16 mouse cellular contexts compared by ENCODE assay signal in the genomic region with DNA sequence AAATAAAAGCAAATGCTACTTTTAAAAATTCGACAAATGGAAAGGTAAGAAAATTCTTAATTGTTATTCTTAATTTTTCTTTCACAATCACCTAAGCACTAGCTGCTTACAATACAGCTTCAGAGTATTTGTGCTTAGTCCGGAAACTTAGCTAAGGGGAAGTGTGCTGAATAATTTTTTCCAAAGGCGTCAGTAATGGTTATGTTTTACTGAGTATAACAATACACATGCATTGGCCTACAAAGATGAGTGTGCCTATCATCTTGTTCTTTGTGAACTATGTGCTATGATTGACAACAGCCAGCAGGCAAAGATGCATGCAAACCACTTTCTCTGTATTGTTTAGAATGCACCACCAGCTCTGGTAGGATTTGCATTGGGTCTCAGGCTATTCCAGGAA.
"Had no signal": no experiment of that assay in that cellular context is flagged by ENCODE, and none has a peak within 500 bp of the region (broad histone marks: within the 10 kb centered on the region; RNA-seq: fewer than 3 reads in every experiment).

No protein-coding gene starts in this region.

- DNase-seq: retina, postnatal 1 day; right cerebral cortex, adult 18-20 months; right cerebral cortex, postnatal 14 days; right cerebral cortex, postnatal 25 days; right cerebral cortex, postnatal 4 days; spleen, adult 18-20 months; thymus, adult 18-20 months; thymus, adult 2 months; thymus, postnatal 14 days; thymus, postnatal 25 days; thymus, postnatal 36 days; thymus, postnatal 4 days had no signal

- H3K9ac ChIP-seq: neural tube, embryonic 13.5 days; neural tube, embryonic 15.5 days; stomach, embryonic 15.5 days had no signal

- H3K36me3 ChIP-seq: neural tube, embryonic 13.5 days; neural tube, embryonic 15.5 days; stomach, embryonic 15.5 days had no signal

- H3K4me2 ChIP-seq: neural tube, embryonic 13.5 days; neural tube, embryonic 15.5 days; stomach, embryonic 15.5 days had no signal

- H3K27me3 ChIP-seq: neural tube, embryonic 13.5 days; neural tube, embryonic 15.5 days; stomach, embryonic 15.5 days had no signal

- H3K4me1 ChIP-seq: neural tube, embryonic 13.5 days; neural tube, embryonic 15.5 days; stomach, embryonic 15.5 days had no signal

- H3K27ac ChIP-seq: neural tube, embryonic 13.5 days; neural tube, embryonic 15.5 days; stomach, embryonic 15.5 days; stomach, postnatal 0 days had no signal

- H3K4me3 ChIP-seq: neural tube, embryonic 13.5 days; neural tube, embryonic 15.5 days; stomach, embryonic 15.5 days had no signal

- H3K9me3 ChIP-seq: neural tube, embryonic 15.5 days; stomach, embryonic 15.5 days had no signal
